Mouse (Mus musculus) cerebellum, postnatal 4 days (tissue): ENCODE data around the gene Olfr311.
A peak's percentile ranks its signal among the peaks of the same experiment; 100 is the strongest.
"Not testable (repeated sequence)": the region's sequence is repeated elsewhere in the genome, so short reads cannot be mapped to it uniquely, and the experiment has no call there.

ENCODE experiments used
- DNase-seq, 2 experiments: peaks; one replicate each; pipeline ENCODE4 v3.0.0; 2022; ENCODE audit warnings: low spot score in 2 of 2, mixed read lengths in 1 of 2

Gene Olfr311

DNA sequence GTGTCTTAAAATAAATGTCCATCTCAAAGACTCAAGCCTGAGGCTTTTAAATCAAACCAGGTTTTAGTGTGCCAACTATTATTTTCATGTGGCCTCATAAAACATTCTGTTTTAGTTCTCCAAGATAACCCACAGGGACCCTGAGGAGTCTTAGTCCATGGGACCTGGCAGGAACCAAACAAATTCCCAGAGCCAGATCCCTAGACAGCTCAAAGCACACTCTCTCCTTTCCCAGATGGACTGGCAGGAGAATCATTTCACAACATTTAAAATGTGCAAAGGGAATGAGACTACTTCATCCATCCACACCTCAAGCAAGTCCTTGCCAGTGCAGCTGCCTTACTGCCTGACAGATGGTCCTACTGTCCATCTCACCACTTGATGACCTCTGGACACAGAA lies at the start of gene Olfr311:
Gene Olfr311, plus strand, starts transcription at position 301 of the 400 bp plus-strand sequence.
- not testable (repeated sequence) for DNase-seq

- DNase-seq, result no peak
These were observed 49.5 kb upstream of the Olfr311 start for GRCm38 (mm10) chr11:58789532-58789931.

DNA sequence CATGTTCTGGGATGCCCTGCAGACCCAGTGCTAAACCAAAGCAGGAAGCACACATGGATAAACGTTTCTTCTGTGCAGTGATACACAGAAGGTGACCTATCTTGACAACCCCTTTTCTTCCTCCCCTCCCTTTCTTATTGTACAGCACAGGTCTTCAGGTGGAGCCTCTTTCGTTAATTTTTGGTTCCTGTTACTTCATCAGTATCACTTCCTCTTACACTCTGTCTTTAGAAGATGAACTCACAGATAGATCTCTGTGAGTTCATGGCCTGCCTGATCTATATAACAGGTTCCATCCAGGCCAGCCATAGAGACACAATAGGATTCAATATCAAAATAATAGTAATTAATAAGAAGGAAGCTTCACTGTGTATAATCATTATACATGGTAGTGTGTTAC lies 49.0 kb upstream of the Olfr311 start:
- no peak for DNase-seq

DNA sequence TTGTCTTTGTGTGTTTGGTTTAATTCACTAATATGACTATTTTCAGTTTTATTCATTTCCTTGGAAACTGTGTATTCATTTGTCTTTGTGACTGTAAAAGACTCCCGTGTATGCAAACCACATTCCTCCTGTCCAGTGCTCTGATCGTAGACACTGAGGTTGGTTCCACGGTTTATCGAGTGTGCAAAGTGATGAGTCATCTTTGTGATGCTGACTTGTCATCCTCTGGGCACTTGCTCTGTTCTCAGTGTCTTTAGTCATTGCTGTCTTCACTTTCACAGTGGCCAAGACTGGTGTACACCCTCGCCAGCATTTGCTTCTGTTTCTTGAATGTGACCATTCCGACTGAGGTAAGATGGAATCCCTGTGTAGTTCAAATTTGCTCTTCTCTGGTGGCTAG lies 48.4 kb upstream of the Olfr311 start:
- no peak for DNase-seq

- DNase-seq, result no peak
These were observed 43.2 kb upstream of the Olfr311 start for GRCm38 (mm10) chr11:58795856-58796255.

GRCm38 (mm10) chr11:58796850-58797249 lies 42.2 kb upstream of the Olfr311 start:
- DNase-seq, result no peak

- DNase-seq, result no peak
These were observed 39.3 kb upstream of the Olfr311 start for GRCm38 (mm10) chr11:58799747-58800146.

DNA sequence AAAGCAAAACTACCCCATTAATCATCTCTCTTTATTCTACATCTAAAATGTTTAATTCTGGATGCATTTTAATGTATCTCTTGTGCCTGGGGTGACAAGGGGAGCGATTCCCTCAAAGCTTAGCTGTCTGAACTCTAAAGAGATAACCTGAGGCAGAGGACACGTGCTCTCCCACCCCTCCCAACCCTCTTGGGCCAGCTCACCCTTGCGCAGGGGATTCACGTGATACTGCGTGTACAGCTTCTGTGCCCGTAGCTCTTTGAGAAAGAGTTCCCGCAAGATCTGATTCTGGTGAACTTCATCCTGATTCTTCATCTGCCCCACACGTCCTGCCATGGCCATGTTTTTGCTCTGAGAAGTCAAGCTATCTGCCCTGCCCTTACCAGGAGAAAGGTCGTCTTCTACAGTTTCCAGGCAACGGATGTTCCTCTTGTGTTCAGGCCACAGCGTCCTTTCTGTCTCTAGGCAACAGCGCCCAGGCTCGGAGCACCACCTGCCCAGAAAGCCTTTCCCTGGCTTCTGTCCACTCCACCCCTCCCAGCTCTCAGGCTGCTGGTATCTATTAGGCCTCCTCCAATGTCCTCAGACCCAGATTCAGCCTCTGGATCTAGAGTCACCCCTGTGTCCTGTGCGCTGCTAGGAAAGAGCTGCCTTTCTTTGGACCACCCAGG lies 37.4 kb upstream of the Olfr311 start, which contains the start of gene Fam183b:
Gene Fam183b, minus strand, starts transcription at position 403 of the 671 bp plus-strand sequence.
- DNase-seq, result peak in 1 of 2 experiments; percentile 47

DNA sequence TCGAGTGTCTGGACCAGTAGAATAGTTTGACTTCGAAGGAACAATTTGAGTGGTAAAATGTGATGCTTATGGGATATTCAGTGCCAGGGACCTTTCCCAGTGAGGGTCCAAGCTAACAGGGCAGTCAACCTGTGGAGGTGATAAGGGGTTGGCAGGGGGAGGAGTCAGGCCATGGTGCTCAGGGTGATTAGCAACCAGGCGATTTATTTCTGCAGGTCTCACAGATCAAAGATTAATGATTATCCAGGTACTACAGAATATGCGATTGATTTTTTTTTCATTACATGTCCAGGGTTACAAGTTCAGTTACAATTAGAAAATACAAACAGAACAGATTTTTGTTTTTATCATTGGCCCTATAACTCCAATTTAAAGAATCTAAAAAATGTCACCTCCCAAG lies 35.2 kb upstream of the Olfr311 start:
- DNase-seq, result no peak

DNA sequence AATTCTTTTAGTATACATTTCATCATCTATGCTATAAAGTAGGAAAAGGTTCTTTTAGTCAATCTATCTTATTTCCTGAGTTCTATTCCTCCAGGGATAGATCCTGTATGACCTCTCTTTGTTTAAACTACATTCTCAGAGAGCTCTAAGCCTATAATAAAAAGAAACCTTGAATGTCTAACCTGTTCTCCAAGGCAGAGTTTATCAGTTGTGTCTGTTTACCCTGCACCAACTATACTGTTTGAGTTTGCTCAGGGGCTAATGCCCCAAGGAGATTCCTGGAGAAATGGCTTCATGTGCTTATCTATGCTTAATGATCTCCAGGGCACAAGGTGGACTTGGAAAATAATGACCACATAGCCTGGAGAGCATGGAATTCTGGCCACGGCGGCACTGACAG lies 34.7 kb upstream of the Olfr311 start:
- no peak for DNase-seq

DNA sequence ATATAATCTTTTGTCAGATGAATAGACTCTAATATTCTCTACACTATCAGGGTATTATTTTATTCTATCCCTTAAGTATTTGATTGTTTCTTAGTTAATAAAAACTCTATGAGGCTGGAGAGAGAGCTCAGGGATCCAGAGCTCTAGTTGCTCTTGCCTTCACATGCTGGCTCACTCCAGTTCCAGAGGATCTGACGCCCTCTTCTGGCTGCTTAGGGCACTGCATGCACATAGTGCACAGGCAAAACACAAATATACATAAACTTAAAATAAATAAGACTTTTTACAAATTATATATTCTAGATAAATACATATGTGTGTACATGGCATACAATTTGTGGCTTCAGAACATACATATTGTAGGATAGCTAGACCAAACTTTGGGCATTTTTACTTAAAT lies 27.1 kb upstream of the Olfr311 start:
- no peak for DNase-seq

GRCm38 (mm10) chr11:58814700-58815099 lies 24.4 kb upstream of the Olfr311 start, which contains the start of gene Olfr313:
TSS of gene Olfr313 (plus strand) at chr11:58815000.
- not testable (repeated sequence) for DNase-seq

DNA sequence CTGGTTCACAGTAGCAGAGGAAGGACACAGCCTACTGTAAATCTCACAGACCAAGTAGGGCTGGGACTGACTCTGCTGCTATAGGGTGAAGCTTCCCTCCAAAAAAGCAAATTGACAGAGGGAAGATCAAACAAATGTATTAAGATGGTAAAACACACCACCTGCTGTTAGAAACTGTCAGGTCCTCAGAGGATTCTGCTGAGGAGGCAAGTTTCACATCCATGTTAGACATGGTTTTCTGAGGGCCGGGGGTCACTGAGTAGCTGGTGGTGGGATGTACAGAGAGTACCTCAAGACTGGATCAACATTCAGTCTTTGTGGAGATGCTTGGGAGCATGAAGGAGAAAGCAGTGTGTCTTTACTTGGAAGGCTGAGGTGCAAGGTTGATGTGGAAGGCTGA lies 23.4 kb upstream of the Olfr311 start:
- no peak for DNase-seq

DNA sequence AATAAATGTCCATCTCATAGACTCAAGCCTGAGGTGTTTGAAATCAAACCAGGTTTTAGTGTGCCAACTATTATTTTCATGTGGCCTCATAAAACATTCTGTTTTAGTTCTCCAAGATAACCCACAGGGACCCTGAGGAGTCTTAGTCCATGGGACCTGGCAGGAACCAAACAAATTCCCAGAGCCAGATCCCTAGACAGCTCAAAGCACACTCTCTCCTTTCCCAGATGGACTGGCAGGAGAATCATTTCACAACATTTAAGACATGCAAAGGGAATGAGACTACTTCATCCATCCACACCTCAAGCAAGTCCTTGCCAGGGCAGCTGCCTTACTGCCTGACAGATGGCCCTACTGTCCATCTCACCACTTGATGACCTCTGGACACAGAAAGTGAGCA lies 10.1 kb upstream of the Olfr311 start, which contains the start of gene Olfr312:
Gene Olfr312, plus strand, starts transcription at position 301 of the 400 bp plus-strand sequence.
- DNase-seq, result not testable (repeated sequence)

- no peak for DNase-seq
These were observed 9.3 kb upstream of the Olfr311 start for GRCm38 (mm10) chr11:58829764-58830163.

DNA sequence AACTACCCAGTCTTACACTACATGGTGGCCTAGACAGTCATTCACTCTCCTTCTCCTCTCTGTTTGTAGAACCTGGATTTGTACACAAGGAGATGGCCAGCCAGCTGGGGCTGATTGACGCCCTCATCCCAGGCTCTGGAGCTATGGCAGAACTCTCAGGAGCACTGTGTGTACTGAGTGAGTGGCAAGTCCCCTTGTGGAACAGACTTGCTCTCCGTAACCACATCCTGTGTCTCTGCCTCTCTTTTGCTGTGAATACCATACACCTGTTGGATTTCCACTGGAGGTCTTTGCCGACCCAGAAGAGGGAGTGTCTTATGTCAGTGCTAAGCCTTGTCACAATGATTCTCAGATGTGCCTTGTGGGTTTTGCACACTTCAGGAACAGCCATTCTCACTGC lies 6.5 kb upstream of the Olfr311 start:
- not testable (repeated sequence) for DNase-seq

DNA sequence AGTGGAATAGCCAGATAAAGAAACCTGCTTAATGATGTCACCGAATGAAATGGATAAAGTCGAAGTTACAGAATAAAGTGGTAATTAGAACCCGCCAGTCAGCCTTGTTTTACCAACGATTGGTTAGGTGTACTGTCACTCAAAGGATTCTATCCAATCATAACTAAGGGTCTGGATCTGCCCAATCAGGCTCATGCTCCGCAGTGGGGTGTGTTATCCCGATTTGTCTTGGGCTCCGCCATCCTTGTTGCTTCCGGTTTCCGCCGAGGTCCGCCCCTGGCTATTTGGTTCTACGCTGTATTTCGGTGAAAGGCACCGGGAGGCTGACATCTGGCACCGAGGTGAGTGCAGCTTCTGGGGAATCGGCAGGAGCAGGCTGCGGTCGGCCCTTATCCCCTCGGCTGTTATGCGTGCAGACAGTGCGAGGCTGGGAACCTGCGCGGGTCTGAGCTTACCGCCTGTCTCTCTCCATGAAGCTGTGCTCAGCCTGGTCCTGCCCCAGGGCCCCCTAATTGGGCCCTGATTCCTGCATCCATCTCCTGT lies 7.9 kb downstream of the Olfr311 start, which contains the start of gene Gm12258:
Gene Gm12258, plus strand, starts transcription at position 240 of the 543 bp plus-strand sequence.
- peak; percentile 57 to 85 for DNase-seq

GRCm38 (mm10) chr11:58847636-58848035 lies 8.6 kb downstream of the Olfr311 start:
- DNase-seq, result no peak

GRCm38 (mm10) chr11:58849731-58850130 lies 10.7 kb downstream of the Olfr311 start:
- DNase-seq, result no peak

- no peak for DNase-seq
These were observed 21.7 kb downstream of the Olfr311 start for GRCm38 (mm10) chr11:58860744-58861143.

- peak; percentile 49 to 74 for DNase-seq
These were observed 28.2 kb downstream of the Olfr311 start, which contains the start of gene 2810021J22Rik for GRCm38 (mm10) chr11:58867039-58867953. TSS of gene 2810021J22Rik (plus strand) at chr11:58867216.

DNA sequence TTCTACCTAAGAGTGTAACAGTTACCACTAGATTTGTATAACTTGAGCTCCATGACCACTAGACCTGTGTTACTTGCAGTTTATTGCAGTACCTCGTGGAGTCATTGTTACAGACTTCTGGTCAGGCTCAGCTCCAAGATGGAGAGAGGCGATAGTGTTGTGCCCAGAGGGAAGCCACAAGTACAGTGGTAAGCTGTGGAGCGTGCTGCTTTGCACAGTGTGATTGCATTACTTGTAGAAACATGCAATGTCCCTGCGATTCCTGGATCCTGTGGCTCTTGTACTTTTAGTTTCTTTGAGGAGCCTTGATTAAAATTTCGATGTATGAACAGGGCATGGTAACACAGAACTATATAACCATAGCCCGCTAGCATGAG lies 28.9 kb downstream of the Olfr311 start:
- DNase-seq, result no peak
